Mouse (Mus musculus): ENCODE measurements at regions not wholly inside any gene's neighbourhood (a gene's known extent, or its start where the extent isn't known, plus 50 kb on each side); places are given as distances from the start of the nearest gene placed in this dataset.
A peak's percentile ranks its signal among the peaks of the same experiment; 100 is the strongest.

GRCm38 (mm10) chr10:118976447-118976846 is 106.4 kb upstream of the Dyrk2 start:
- Histone ChIP-seq H3K27me3 (ENCODE audit: control insufficient read depth, insufficient read depth, low read length) (no peaks in the 10 kb centered on the region), H3K9me3 (ENCODE audit: control insufficient read depth, low read length) (no peaks in the 10 kb centered on the region), H3K4me1 (ENCODE audit: control insufficient read depth, insufficient read depth, low read length) (peaks cover 5% of the 10 kb centered on the region; the same call in 1 of the 2 replicates), H3K4me3 (ENCODE audit: low read depth, low read length) (no peak overlapping the region), H3K4me2 (ENCODE audit: low read depth, low read length) (no peak overlapping the region), H3K36me3 (ENCODE audit: control insufficient read depth, insufficient read depth, low read length) (no peaks in the 10 kb centered on the region), H3K27ac (ENCODE audit: low read depth, low read length) (no peak overlapping the region), H3K9ac (replicated peaks; ENCODE audit: low read depth, low read length) (no peak overlapping the region)
- ATAC-seq (ENCODE audit: low read depth), result no peak
- 70% methylated on average over 10 of the region's 10 CpGs for WGBS

GRCm38 (mm10) chr10:118975772-118976171 is 105.8 kb upstream of the Dyrk2 start:
- Histone ChIP-seq H3K4me1 (ENCODE audit: control insufficient read depth, insufficient read depth, low read length) (peaks cover 5% of the 10 kb centered on the region; the same call in 1 of the 2 replicates), H3K27me3 (ENCODE audit: control insufficient read depth, insufficient read depth, low read length) (no peaks in the 10 kb centered on the region), H3K4me2 (ENCODE audit: low read depth, low read length) (no peak overlapping the region), H3K9me3 (ENCODE audit: control insufficient read depth, low read length) (no peaks in the 10 kb centered on the region), H3K27ac (ENCODE audit: low read depth, low read length) (no peak overlapping the region), H3K9ac (replicated peaks; ENCODE audit: low read depth, low read length) (no peak overlapping the region), H3K4me3 (ENCODE audit: low read depth, low read length) (no peak overlapping the region), H3K36me3 (ENCODE audit: control insufficient read depth, insufficient read depth, low read length) (no peaks in the 10 kb centered on the region)
- no peak for ATAC-seq (ENCODE audit: low read depth)
- 71% methylated on average over 2 of the region's 2 CpGs for WGBS

GRCm38 (mm10) chr10:118973324-118973723 is 103.3 kb upstream of the Dyrk2 start:
- Histone ChIP-seq H3K4me3 (ENCODE audit: low read depth, low read length) (no peak overlapping the region), H3K27me3 (ENCODE audit: control insufficient read depth, insufficient read depth, low read length) (no peaks in the 10 kb centered on the region), H3K9me3 (ENCODE audit: control insufficient read depth, low read length) (no peaks in the 10 kb centered on the region), H3K9ac (replicated peaks; ENCODE audit: low read depth, low read length) (no peak overlapping the region), H3K27ac (ENCODE audit: low read depth, low read length) (no peak overlapping the region), H3K4me1 (ENCODE audit: control insufficient read depth, insufficient read depth, low read length) (peaks cover 5% of the 10 kb centered on the region; the same call in 1 of the 2 replicates), H3K4me2 (ENCODE audit: low read depth, low read length) (no peak overlapping the region), H3K36me3 (ENCODE audit: control insufficient read depth, insufficient read depth, low read length) (no peaks in the 10 kb centered on the region)
- whole genome bisulfite sequencing, result 32% methylated on average over 4 of the region's 4 CpGs
- no peak for ATAC-seq (ENCODE audit: low read depth)

- no peaks in the 10 kb centered on the region for H3K9me3 ChIP-seq (ENCODE audit: control insufficient read depth, low read length)
- no peak overlapping the region for H3K9ac ChIP-seq (replicated peaks; ENCODE audit: low read depth, low read length)
- H3K4me3 ChIP-seq (ENCODE audit: low read depth, low read length), result no peak overlapping the region
- ATAC-seq (ENCODE audit: low read depth), result no peak
- no peaks in the 10 kb centered on the region for H3K36me3 ChIP-seq (ENCODE audit: control insufficient read depth, insufficient read depth, low read length)
- no peak overlapping the region for H3K27ac ChIP-seq (ENCODE audit: low read depth, low read length)
- H3K4me1 ChIP-seq (ENCODE audit: control insufficient read depth, insufficient read depth, low read length), result peaks cover 5% of the 10 kb centered on the region; the same call in 1 of the 2 replicates
- WGBS, result 94% methylated on average over 4 of the region's 4 CpGs
- H3K27me3 ChIP-seq (ENCODE audit: control insufficient read depth, insufficient read depth, low read length), result no peaks in the 10 kb centered on the region
- no peak overlapping the region for H3K4me2 ChIP-seq (ENCODE audit: low read depth, low read length)
Observed at GRCm38 (mm10) chr10:118972626-118973025, 102.6 kb upstream of the Dyrk2 start.

- Histone ChIP-seq H3K4me3 (ENCODE audit: low read depth, low read length) (no peak overlapping the region), H3K36me3 (ENCODE audit: control insufficient read depth, insufficient read depth, low read length) (no peaks in the 10 kb centered on the region), H3K4me2 (ENCODE audit: low read depth, low read length) (no peak overlapping the region), H3K4me1 (ENCODE audit: control insufficient read depth, insufficient read depth, low read length) (no peaks in the 10 kb centered on the region), H3K9ac (replicated peaks; ENCODE audit: low read depth, low read length) (no peak overlapping the region), H3K27ac (ENCODE audit: low read depth, low read length) (no peak overlapping the region; the same call in 1 of the 2 replicates), H3K9me3 (ENCODE audit: control insufficient read depth, low read length) (no peaks in the 10 kb centered on the region), H3K27me3 (ENCODE audit: control insufficient read depth, insufficient read depth, low read length) (no peaks in the 10 kb centered on the region)
- WGBS, result 68% methylated on average over 14 of the region's 14 CpGs
- ATAC-seq (ENCODE audit: low read depth), result no peak
Observed at GRCm38 (mm10) chr10:118970457-118971175, 100.6 kb upstream of the Dyrk2 start.

GRCm38 (mm10) chr10:118961713-118962181 is 91.7 kb upstream of the Dyrk2 start:
- 9% methylated on average over 7 of the region's 7 CpGs for WGBS
- Histone ChIP-seq H3K27me3 (ENCODE audit: control insufficient read depth, insufficient read depth, low read length) (no peaks in the 10 kb centered on the region), H3K9ac (replicated peaks; ENCODE audit: low read depth, low read length) (no peak overlapping the region), H3K4me3 (ENCODE audit: low read depth, low read length) (no peak overlapping the region), H3K36me3 (ENCODE audit: control insufficient read depth, insufficient read depth, low read length) (no peaks in the 10 kb centered on the region), H3K27ac (ENCODE audit: low read depth, low read length) (no peak overlapping the region), H3K4me1 (ENCODE audit: control insufficient read depth, insufficient read depth, low read length) (peaks cover 17% of the 10 kb centered on the region; the same call in 1 of the 2 replicates), H3K4me2 (ENCODE audit: low read depth, low read length) (no peak overlapping the region), H3K9me3 (ENCODE audit: control insufficient read depth, low read length) (no peaks in the 10 kb centered on the region)
- peak; percentile 90 for ATAC-seq (ENCODE audit: low read depth)

- H3K27me3 ChIP-seq (ENCODE audit: control insufficient read depth, insufficient read depth, low read length), result no peaks in the 10 kb centered on the region
- no peak overlapping the region for H3K4me2 ChIP-seq (ENCODE audit: low read depth, low read length)
- no peak for ATAC-seq (ENCODE audit: low read depth)
- no peaks in the 10 kb centered on the region for H3K36me3 ChIP-seq (ENCODE audit: control insufficient read depth, insufficient read depth, low read length)
- no peak overlapping the region for H3K4me3 ChIP-seq (ENCODE audit: low read depth, low read length)
- WGBS, result 56% methylated on average over 6 of the region's 6 CpGs
- no peak overlapping the region for H3K9ac ChIP-seq (replicated peaks; ENCODE audit: low read depth, low read length)
- no peak overlapping the region for H3K27ac ChIP-seq (ENCODE audit: low read depth, low read length)
- no peaks in the 10 kb centered on the region for H3K9me3 ChIP-seq (ENCODE audit: control insufficient read depth, low read length)
- H3K4me1 ChIP-seq (ENCODE audit: control insufficient read depth, insufficient read depth, low read length), result peaks cover 17% of the 10 kb centered on the region; the same call in 1 of the 2 replicates
Observed at GRCm38 (mm10) chr10:118960076-118960475, 90.1 kb upstream of the Dyrk2 start.

GRCm38 (mm10) chr10:118959623-118960022 is 89.6 kb upstream of the Dyrk2 start:
- Histone ChIP-seq H3K9me3 (ENCODE audit: control insufficient read depth, low read length) (no peaks in the 10 kb centered on the region), H3K27me3 (ENCODE audit: control insufficient read depth, insufficient read depth, low read length) (no peaks in the 10 kb centered on the region), H3K4me1 (ENCODE audit: control insufficient read depth, insufficient read depth, low read length) (peaks cover 17% of the 10 kb centered on the region; the same call in 1 of the 2 replicates), H3K4me3 (ENCODE audit: low read depth, low read length) (no peak overlapping the region), H3K9ac (replicated peaks; ENCODE audit: low read depth, low read length) (no peak overlapping the region), H3K27ac (ENCODE audit: low read depth, low read length) (no peak overlapping the region), H3K36me3 (ENCODE audit: control insufficient read depth, insufficient read depth, low read length) (no peaks in the 10 kb centered on the region), H3K4me2 (ENCODE audit: low read depth, low read length) (no peak overlapping the region)
- 18% methylated on average over 8 of the region's 8 CpGs for whole genome bisulfite sequencing
- no peak for ATAC-seq (ENCODE audit: low read depth)

- Histone ChIP-seq H3K27ac (ENCODE audit: low read depth, low read length) (no peak overlapping the region), H3K36me3 (ENCODE audit: control insufficient read depth, insufficient read depth, low read length) (no peaks in the 10 kb centered on the region), H3K4me2 (ENCODE audit: low read depth, low read length) (no peak overlapping the region), H3K27me3 (ENCODE audit: control insufficient read depth, insufficient read depth, low read length) (no peaks in the 10 kb centered on the region), H3K4me3 (ENCODE audit: low read depth, low read length) (no peak overlapping the region), H3K9ac (replicated peaks; ENCODE audit: low read depth, low read length) (no peak overlapping the region), H3K4me1 (ENCODE audit: control insufficient read depth, insufficient read depth, low read length) (peaks cover 8% of the 10 kb centered on the region; the same call in 1 of the 2 replicates), H3K9me3 (ENCODE audit: control insufficient read depth, low read length) (no peaks in the 10 kb centered on the region)
- WGBS, result 42% methylated on average over 9 of the region's 9 CpGs
- no peak for ATAC-seq (ENCODE audit: low read depth)
Observed at GRCm38 (mm10) chr10:118956352-118956751, 86.3 kb upstream of the Dyrk2 start.

Measured in neural tube, embryonic 14.5 days (tissue).